Mouse (Mus musculus): ENCODE data around the gene Spef2.
"Not testable (repeated sequence)": the region's sequence is repeated elsewhere in the genome, so short reads cannot be mapped to it uniquely, and the experiment has no call there.

The Spef2 gene

GRCm38 (mm10) chr15:9748359-9749102 is at the start of gene Spef2:
TSS of gene Spef2 (minus strand) at chr15:9748868.
- DNase-seq (ENCODE audit: low spot score): peak; percentile 83

GRCm38 (mm10) chr15:9794131-9794530 is 45.5 kb upstream of the Spef2 start:
- DNase-seq (ENCODE audit: low spot score): no peak

GRCm38 (mm10) chr15:9788245-9789030 is 39.8 kb upstream of the Spef2 start:
- DNase-seq (ENCODE audit: low spot score): no peak

- not testable (repeated sequence) for DNase-seq (ENCODE audit: low spot score)
Observed at GRCm38 (mm10) chr15:9774222-9775142, 25.8 kb upstream of the Spef2 start.

- DNase-seq (ENCODE audit: low spot score): no peak
Observed at GRCm38 (mm10) chr15:9768184-9768918, 19.7 kb upstream of the Spef2 start.

- DNase-seq (ENCODE audit: low spot score): no peak
Observed at GRCm38 (mm10) chr15:9767034-9767433, 18.4 kb upstream of the Spef2 start.

GRCm38 (mm10) chr15:9750966-9751365 is 2.3 kb upstream of the Spef2 start:
- DNase-seq (ENCODE audit: low spot score): no peak

- DNase-seq (ENCODE audit: low spot score): peak; percentile 2
Observed at GRCm38 (mm10) chr15:9747410-9748104, 1.1 kb downstream of the Spef2 start.

GRCm38 (mm10) chr15:9742172-9742571 is 6.5 kb downstream of the Spef2 start:
- DNase-seq (ENCODE audit: low spot score): no peak

- DNase-seq (ENCODE audit: low spot score): peak; percentile 11
Observed at GRCm38 (mm10) chr15:9714574-9715458, 33.9 kb downstream of the Spef2 start.

- no peak for DNase-seq (ENCODE audit: low spot score)
Observed at GRCm38 (mm10) chr15:9713707-9714106, 35.0 kb downstream of the Spef2 start.

GRCm38 (mm10) chr15:9710330-9710729 is 38.3 kb downstream of the Spef2 start:
- no peak for DNase-seq (ENCODE audit: low spot score)

- DNase-seq (ENCODE audit: low spot score): no peak
Observed at GRCm38 (mm10) chr15:9705830-9706450, 42.7 kb downstream of the Spef2 start.

GRCm38 (mm10) chr15:9701845-9702244 is 46.8 kb downstream of the Spef2 start:
- peak; percentile 75 for DNase-seq (ENCODE audit: low spot score)

GRCm38 (mm10) chr15:9691721-9692120 is 56.9 kb downstream of the Spef2 start:
- no peak for DNase-seq (ENCODE audit: low spot score)

GRCm38 (mm10) chr15:9690845-9691244 is 57.8 kb downstream of the Spef2 start:
- DNase-seq (ENCODE audit: low spot score): no peak

GRCm38 (mm10) chr15:9690436-9690835 is 58.2 kb downstream of the Spef2 start:
- no peak for DNase-seq (ENCODE audit: low spot score)

GRCm38 (mm10) chr15:9683485-9683884 is 65.2 kb downstream of the Spef2 start:
- DNase-seq (ENCODE audit: low spot score): no peak

GRCm38 (mm10) chr15:9677343-9678036 is 71.2 kb downstream of the Spef2 start:
- peak; percentile 28 for DNase-seq (ENCODE audit: low spot score)

Measured in T-cell, adult 2 months (primary cell).